Mouse (Mus musculus): ENCODE results near the gene Rbm34.
"Not testable (repeated sequence)": the region's sequence is repeated elsewhere in the genome, so short reads cannot be mapped to it uniquely, and the experiment has no call there.

Gene Rbm34

GRCm38 (mm10) chr8:126919255-126919654 is 51.6 kb downstream of the Rbm34 start:
- no peak for DNase-seq (ENCODE audit: low spot score)

- DNase-seq (ENCODE audit: low spot score) = no peak
Measured at GRCm38 (mm10) chr8:126918356-126918755, 52.5 kb downstream of the Rbm34 start.

GRCm38 (mm10) chr8:126917179-126917905 is 53.5 kb downstream of the Rbm34 start:
- no peak for DNase-seq (ENCODE audit: low spot score)

- no peak for DNase-seq (ENCODE audit: low spot score)
Measured at GRCm38 (mm10) chr8:126916611-126917010, 54.3 kb downstream of the Rbm34 start.

DNA sequence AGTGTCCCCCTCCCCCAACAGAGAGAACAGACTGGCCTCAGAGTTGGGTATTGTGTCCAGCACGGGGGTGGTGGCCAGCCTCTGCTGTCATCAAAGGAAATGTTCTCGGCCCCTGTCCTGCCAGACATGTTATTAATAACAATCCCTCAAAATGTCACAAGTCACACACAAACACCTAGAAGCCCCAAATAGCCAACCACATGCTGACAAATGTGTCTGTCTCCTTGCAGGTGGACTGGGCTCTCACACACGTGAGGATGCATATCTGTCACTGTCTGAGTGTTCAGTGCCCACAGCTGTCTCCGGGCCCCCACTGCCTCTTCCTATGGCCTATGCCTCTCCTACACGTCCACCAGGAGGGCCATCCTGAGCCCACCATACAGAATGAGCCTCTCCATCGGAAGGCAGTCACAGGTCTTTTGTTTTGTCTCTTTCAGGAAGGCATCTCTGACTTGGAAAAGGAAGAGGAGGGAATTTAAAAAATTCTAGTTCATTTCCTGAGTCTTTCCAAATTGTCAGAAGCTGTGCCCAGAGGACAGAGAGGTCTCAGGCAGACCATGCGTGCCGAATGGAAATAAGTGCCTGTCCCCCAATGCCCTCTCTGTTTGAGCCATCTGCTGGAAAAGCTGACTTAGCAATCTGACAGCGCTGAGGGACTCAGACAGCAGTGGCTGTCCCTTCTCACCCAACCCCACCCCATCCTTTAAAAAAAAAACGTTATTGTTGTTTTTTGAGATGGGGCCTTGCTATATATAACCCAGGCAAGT is 56.1 kb downstream of the Rbm34 start:
- DNase-seq (ENCODE audit: low spot score) = no peak

DNA sequence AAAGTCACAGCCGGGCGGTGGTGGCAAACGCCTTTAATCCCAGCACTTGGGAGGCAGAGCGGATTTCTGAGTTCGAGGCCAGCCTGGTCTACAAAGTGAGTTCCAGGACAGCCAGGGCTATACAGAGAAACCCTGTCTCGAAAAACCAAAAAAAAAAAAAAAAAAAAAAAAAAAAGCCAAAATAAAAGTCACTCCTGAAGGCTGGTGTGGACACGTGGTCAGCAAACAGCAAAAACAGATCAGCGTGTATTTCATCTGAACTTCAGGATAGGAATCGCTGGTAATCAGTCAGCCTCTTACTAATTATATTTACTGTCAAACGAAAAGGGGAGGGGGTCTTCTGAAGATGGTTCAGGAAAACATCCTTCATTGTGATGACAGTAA is 56.8 kb downstream of the Rbm34 start:
- not testable (repeated sequence) for DNase-seq (ENCODE audit: low spot score)

- DNase-seq (ENCODE audit: low spot score) = no peak
Measured at GRCm38 (mm10) chr8:126913241-126914106, 57.4 kb downstream of the Rbm34 start.

DNA sequence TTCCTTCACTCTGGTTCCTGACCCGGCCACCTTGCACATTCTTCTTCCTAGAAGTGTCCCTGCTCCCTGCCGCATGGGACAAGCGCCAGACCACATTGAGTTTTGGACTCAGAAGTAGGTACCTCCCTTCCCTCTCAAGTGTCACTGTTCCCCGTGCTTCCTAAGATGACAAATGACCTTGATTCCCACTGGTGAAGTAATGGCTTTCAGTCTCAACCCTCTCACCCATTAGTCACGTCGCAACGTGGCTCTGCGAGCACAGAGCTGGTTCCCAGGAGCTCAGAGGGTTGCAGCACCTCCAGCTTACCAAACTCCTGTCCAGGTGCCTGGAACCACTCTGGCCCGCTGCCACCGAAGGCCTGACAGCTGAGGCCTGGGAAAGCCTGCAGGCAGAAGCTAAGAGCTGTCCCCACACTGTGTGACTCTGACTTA is 61.5 kb downstream of the Rbm34 start:
- DNase-seq (ENCODE audit: low spot score) = no peak

- DNase-seq (ENCODE audit: low spot score) = no peak
Measured at GRCm38 (mm10) chr8:126908805-126909204, 62.1 kb downstream of the Rbm34 start.

GRCm38 (mm10) chr8:126907968-126908367 is 62.9 kb downstream of the Rbm34 start:
- no peak for DNase-seq (ENCODE audit: low spot score)

DNA sequence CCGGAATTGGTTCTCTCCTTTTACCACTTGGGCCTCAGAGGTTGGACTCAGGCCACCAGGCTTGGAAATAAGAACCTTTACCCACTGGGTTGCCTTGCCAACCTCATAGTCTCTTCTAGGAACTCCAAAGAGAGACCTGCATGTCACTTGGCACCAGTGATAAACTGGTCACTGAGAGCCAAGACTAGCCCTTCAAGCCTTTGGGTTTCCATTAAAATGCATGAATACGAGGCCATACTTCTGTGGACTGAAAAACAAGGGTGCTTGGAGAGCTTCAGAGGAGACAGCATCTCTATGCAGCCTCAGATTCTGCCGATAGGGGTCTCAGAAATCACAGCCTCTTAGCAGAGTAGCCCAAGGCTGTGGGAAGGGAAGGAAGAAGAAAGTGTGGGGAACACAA is 63.5 kb downstream of the Rbm34 start:
- DNase-seq (ENCODE audit: low spot score) = no peak

DNA sequence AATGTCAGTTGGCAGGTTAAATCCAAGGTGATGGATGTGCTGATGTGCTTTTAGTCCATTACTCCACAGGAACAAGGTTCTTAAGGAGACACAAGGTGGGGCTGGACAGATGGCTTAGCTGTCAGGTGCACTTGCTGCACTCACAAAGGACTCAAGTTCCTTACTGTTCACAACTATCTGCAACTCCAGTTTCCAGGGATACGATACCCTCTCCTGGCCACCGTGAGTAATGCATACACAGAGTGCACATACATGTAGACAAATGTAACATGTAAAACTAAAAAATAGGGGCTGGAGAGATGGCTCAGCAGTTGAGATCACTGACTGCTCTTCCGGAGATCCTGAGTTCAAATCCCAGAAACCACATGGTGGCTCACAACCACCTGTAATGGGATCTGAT is 65.5 kb downstream of the Rbm34 start:
- no peak for DNase-seq (ENCODE audit: low spot score)

- no peak for DNase-seq (ENCODE audit: low spot score)
Measured at GRCm38 (mm10) chr8:126903927-126904326, 66.9 kb downstream of the Rbm34 start.

DNA sequence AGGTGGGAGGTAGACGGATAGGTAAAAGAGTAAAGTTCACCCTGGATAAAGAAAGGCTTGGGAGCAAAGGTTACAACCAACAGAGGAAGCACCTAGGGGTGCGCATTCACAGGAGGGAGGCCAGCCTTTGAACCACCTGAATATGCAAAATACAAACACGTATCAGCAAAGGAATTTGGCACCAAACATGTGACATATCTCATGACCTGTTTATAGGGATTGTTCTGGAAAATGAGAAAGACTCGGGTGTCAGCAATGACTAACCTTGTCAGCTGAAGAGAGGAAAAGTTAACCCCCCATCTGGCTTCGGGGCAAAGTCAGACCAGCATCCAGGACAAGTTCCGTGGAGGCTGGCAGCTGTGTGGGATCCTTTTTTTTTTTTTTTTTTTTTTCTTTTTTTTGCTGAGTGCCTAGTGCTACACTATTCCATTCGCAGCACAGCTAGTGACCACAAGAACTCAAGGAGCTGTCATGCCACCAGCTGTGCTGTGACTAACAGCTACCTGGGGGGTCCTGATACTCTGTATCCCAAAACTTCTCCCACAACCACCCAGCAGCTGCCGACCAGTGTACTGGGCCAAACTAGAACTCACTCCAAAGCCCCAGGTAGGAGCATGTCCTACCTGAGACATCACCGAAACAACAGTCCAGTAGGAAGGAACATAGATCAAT is 67.5 kb downstream of the Rbm34 start:
- DNase-seq (ENCODE audit: low spot score) = no peak

GRCm38 (mm10) chr8:126901612-126902011 is 69.3 kb downstream of the Rbm34 start:
- no peak for DNase-seq (ENCODE audit: low spot score)

GRCm38 (mm10) chr8:126901049-126901448 is 69.8 kb downstream of the Rbm34 start:
- DNase-seq (ENCODE audit: low spot score) = no peak
